Mouse (Mus musculus) lung, embryonic 14.5 days (tissue): Measurements from ENCODE around the gene Sugct. TPM values are rescaled to one million over a fixed set of nuclear protein-coding genes. Genes with fewer than 3 reads are reported as not detected.

Experiments used
- ATAC-seq: fragments of 200-750 bp; cut with Nextera tagmentation; 2 replicates; pipeline ENCODE4 v1.8.0; 2017; ENCODE audit warnings: mild to moderate bottlenecking, moderate TSS enrichment, moderate library complexity; ENCODE audit not compliant: insufficient read depth
- DNase-seq: peaks from one replicate; pipeline ENCODE4 v3.0.0-alpha.2; 2015
- H3K27ac ChIP-seq: fragments of 300-500 bp; sonication (generic); 2 replicates; pipeline ENCODE4 v1.5.1; 2014; ENCODE audit warnings: low read depth, mild to moderate bottlenecking, moderate library complexity
- H3K27me3 ChIP-seq: fragments of 300-500 bp; sonication (generic); 2 replicates; pipeline ENCODE4 v1.6.1; 2014; ENCODE audit warnings: low read length, control low read depth; ENCODE audit not compliant: insufficient read depth
- H3K36me3 ChIP-seq: fragments of 300-500 bp; sonication (generic); 2 replicates; pipeline ENCODE4 v1.6.1; 2014; ENCODE audit warnings: control low read depth; ENCODE audit not compliant: insufficient read depth
- H3K4me1 ChIP-seq: fragments of 300-500 bp; sonication (generic); 2 replicates; pipeline ENCODE4 v1.6.1; 2014; ENCODE audit warnings: antibody characterized with exemption, control low read depth; ENCODE audit not compliant: insufficient read depth
- H3K4me2 ChIP-seq: fragments of 300-500 bp; sonication (generic); 2 replicates; pipeline ENCODE4 v1.6.1; 2014; ENCODE audit warnings: mild to moderate bottlenecking
- H3K4me3 ChIP-seq: fragments of 300-500 bp; sonication (generic); 2 replicates; pipeline ENCODE4 v1.5.1; 2014; ENCODE audit warnings: low read depth, low read length
- H3K9ac ChIP-seq: fragments of 300-500 bp; sonication (generic); 2 replicates; pipeline ENCODE4 v1.6.1; 2014
- H3K9me3 ChIP-seq: fragments of 300-500 bp; sonication (generic); 2 replicates; pipeline ENCODE4 v1.6.1; 2016; ENCODE audit warnings: low read depth, low read length, control low read depth
- CTCF ChIP-seq: IDR thresholded peaks from 2 replicates; pipeline ENCODE4 v1.5.1; 2016; ENCODE audit warnings: antibody characterized with exemption, low read depth
- WGBS: fragments of 180-500 bp; shearing (Covaris S2); extraction: QIAGEN DNeasy Blood & Tissue Kit; methylation state at CpG from one replicate; pipeline ENCODE4 v1.1.7; 2014; 5-methylcytosine and 5-hydroxymethylcytosine counted together
- polyA plus RNA-seq: library from polyadenylated mRNA; unstranded; fragments of >200 nt; fragmentation: Nextera tagmentation; extraction: Ambion mirVana; gene quantifications from 2 replicates; pipeline ENCODE4 v1.2.1, GENCODE M21; 2014

The Sugct gene
- polyA plus RNA-seq = 3.0 and 3.4 TPM in 2 replicates

- under 1% methylated on average over 66 of the region's 66 CpGs for WGBS
- Histone ChIP-seq H3K9me3 (no peaks in the 10 kb centered on the region), H3K9ac (peak within 1 kb of the TSS; percentile 91), H3K4me3 (peak within 1 kb of the TSS; percentile 79), H3K36me3 (0 out of 2 replicates have a peak, but pooled peaks cover 4% of the 10 kb centered on the region), H3K27ac (peak within 1 kb of the TSS; percentile 94), H3K4me1 (0 out of 2 replicates have a peak, but pooled peaks cover 4% of the 10 kb centered on the region), H3K4me2 (peak within 1 kb of the TSS; percentile 79), H3K27me3 (no peaks in the 10 kb centered on the region)
- DNase-seq (peak; percentile 100), ATAC-seq (peak; percentile 99)
- no peak for TF ChIP-seq CTCF
Measured at GRCm38 (mm10) chr13:17694911-17695699, at the start of gene Sugct, which contains the start of gene Mplkip. Gene Sugct, minus strand, starts transcription at chr13:17695553. Gene Mplkip, plus strand, starts transcription at chr13:17695192.

- Histone ChIP-seq H3K36me3 (peaks cover 21% of the 10 kb centered on the region), H3K9me3 (no peaks in the 10 kb centered on the region), H3K4me2 (no peak overlapping the region), H3K27me3 (no peaks in the 10 kb centered on the region), H3K9ac (no peak overlapping the region), H3K27ac (no peak overlapping the region), H3K4me3 (no peak overlapping the region), H3K4me1 (no peaks in the 10 kb centered on the region)
- TF ChIP-seq CTCF = no peak
- WGBS = 86% methylated on average over 3 of the region's 3 CpGs
- no peak for ATAC-seq
- DNase-seq = no peak
Measured at GRCm38 (mm10) chr13:17728798-17729197, 33.4 kb upstream of the Sugct start.

- DNase-seq = no peak
- ATAC-seq = no peak
- H3K9me3 ChIP-seq = no peaks in the 10 kb centered on the region
- no peaks in the 10 kb centered on the region for H3K27me3 ChIP-seq
- no peak overlapping the region for H3K9ac ChIP-seq
- H3K36me3 ChIP-seq = peaks cover 24% of the 10 kb centered on the region
- no peak for TF ChIP-seq CTCF
- H3K27ac ChIP-seq = no peak overlapping the region
- no peaks in the 10 kb centered on the region for H3K4me1 ChIP-seq
- 87% methylated on average over 4 of the region's 4 CpGs for WGBS
- H3K4me3 ChIP-seq = no peak overlapping the region
- H3K4me2 ChIP-seq = no peak overlapping the region
Measured at GRCm38 (mm10) chr13:17727922-17728321, 32.6 kb upstream of the Sugct start.

- no peak overlapping the region for H3K4me2 ChIP-seq
- 81% methylated on average over 1 of the region's 1 CpGs for WGBS
- no peak overlapping the region for H3K27ac ChIP-seq
- ATAC-seq (no peak), DNase-seq (no peak)
- no peaks in the 10 kb centered on the region for H3K9me3 ChIP-seq
- peaks cover 42% of the 10 kb centered on the region for H3K36me3 ChIP-seq
- no peaks in the 10 kb centered on the region for H3K27me3 ChIP-seq
- H3K4me3 ChIP-seq = no peak overlapping the region
- TF ChIP-seq CTCF = no peak
- no peak overlapping the region for H3K9ac ChIP-seq
- H3K4me1 ChIP-seq = no peaks in the 10 kb centered on the region
Measured at GRCm38 (mm10) chr13:17717357-17717756, 22.0 kb upstream of the Sugct start.

GRCm38 (mm10) chr13:17708784-17709311 lies 13.5 kb upstream of the Sugct start:
- Histone ChIP-seq H3K27me3 (no peaks in the 10 kb centered on the region), H3K4me3 (no peak overlapping the region), H3K9me3 (no peaks in the 10 kb centered on the region), H3K4me1 (no peaks in the 10 kb centered on the region), H3K36me3 (no peaks in the 10 kb centered on the region), H3K9ac (no peak overlapping the region), H3K27ac (no peak overlapping the region), H3K4me2 (no peak overlapping the region)
- WGBS = 81% methylated on average over 5 of the region's 5 CpGs
- no peak for DNase-seq
- ATAC-seq = no peak
- TF ChIP-seq CTCF = no peak

- Histone ChIP-seq H3K36me3 (no peaks in the 10 kb centered on the region), H3K27ac (no peak overlapping the region), H3K4me1 (no peaks in the 10 kb centered on the region), H3K27me3 (no peaks in the 10 kb centered on the region), H3K9me3 (no peaks in the 10 kb centered on the region), H3K4me2 (no peak overlapping the region), H3K9ac (no peak overlapping the region), H3K4me3 (no peak overlapping the region)
- 62% methylated on average over 6 of the region's 6 CpGs for WGBS
- TF ChIP-seq CTCF = no peak
- DNase-seq (no peak), ATAC-seq (no peak)
Measured at GRCm38 (mm10) chr13:17705188-17705826, 10.0 kb upstream of the Sugct start.

GRCm38 (mm10) chr13:17702311-17702710 lies 7.0 kb upstream of the Sugct start:
- H3K27ac ChIP-seq = no peak overlapping the region
- DNase-seq (no peak), ATAC-seq (no peak)
- no peaks in the 10 kb centered on the region for H3K9me3 ChIP-seq
- H3K27me3 ChIP-seq = no peaks in the 10 kb centered on the region
- no peaks in the 10 kb centered on the region for H3K4me1 ChIP-seq
- H3K36me3 ChIP-seq = 0 out of 2 replicates have a peak, but pooled peaks cover 4% of the 10 kb centered on the region
- no peak overlapping the region for H3K9ac ChIP-seq
- H3K4me3 ChIP-seq = no peak overlapping the region
- TF ChIP-seq CTCF = no peak
- H3K4me2 ChIP-seq = no peak overlapping the region
